Mouse (Mus musculus) small intestine, adult 2 months (tissue): ENCODE measurements around the gene Gm43064.

Experiments used
- CTCF ChIP-seq: fragments of 200-500 bp; IDR thresholded peaks from 2 replicates; pipeline ENCODE4 v1.5.1; 2012; ENCODE audit warnings: low read depth, mild to moderate bottlenecking, control low read depth, inconsistent platforms, low read length, moderate library complexity, mixed read lengths; ENCODE audit not compliant: insufficient replicate concordance, insufficient read length; ENCODE audit errors: extremely low read depth
- POLR2A ChIP-seq: fragments of 200-500 bp; IDR thresholded peaks from 2 replicates; pipeline ENCODE4 v1.6.1; 2012; ENCODE audit warnings: low read depth, mild to moderate bottlenecking, control low read depth, inconsistent platforms, low read length, moderate library complexity

- TF ChIP-seq POLR2A = no peak
- no peak for TF ChIP-seq CTCF
Observed at GRCm38 (mm10) chr3:103839711-103840110, 30.3 kb downstream of the Gm43064 start.
